Mouse (Mus musculus): ENCODE data around the gene Gm4881. TPM values are rescaled to one million over a fixed set of nuclear protein-coding genes. Genes with fewer than 3 reads are reported as not detected.
A peak's percentile ranks its signal among the peaks of the same experiment; 100 is the strongest.

The Gm4881 gene
- polyA plus RNA-seq, 1 experiment from 2014 or later, result 2.0 TPM

- Histone ChIP-seq H3K27me3 (replicated peaks) (peaks cover 82% of the 10 kb centered on the region), H3K36me3 (no peaks in the 10 kb centered on the region), H3K4me3 (replicated peaks) (no peak overlapping the region), H3K27ac (replicated peaks) (no peak overlapping the region), H3K4me1 (peaks cover 45% of the 10 kb centered on the region), H3K4me2 (no peak overlapping the region), H3K9me3 (replicated peaks) (no peaks in the 10 kb centered on the region), H3K9ac (replicated peaks) (no peak overlapping the region)
- no peak; the same call in 1 of the 2 replicates for ATAC-seq (ENCODE audit: low FRiP score)
- WGBS, result 1% methylated on average over 8 of the region's 8 CpGs
These were observed 5.8 kb upstream of the Gm4881 start for GRCm38 (mm10) chr7:24949958-24950623.

GRCm38 (mm10) chr7:24948774-24949173, 4.5 kb upstream of the Gm4881 start:
- 1% methylated on average over 29 of the region's 29 CpGs for WGBS

GRCm38 (mm10) chr7:24947316-24948048, 3.2 kb upstream of the Gm4881 start:
- Histone ChIP-seq H3K27ac (replicated peaks) (no peak overlapping the region), H3K36me3 (no peaks in the 10 kb centered on the region), H3K9ac (replicated peaks) (no peak overlapping the region), H3K4me3 (replicated peaks) (no peak overlapping the region), H3K9me3 (replicated peaks) (no peaks in the 10 kb centered on the region), H3K27me3 (replicated peaks) (peaks cover 93% of the 10 kb centered on the region), H3K4me2 (no peak overlapping the region), H3K4me1 (peaks cover 47% of the 10 kb centered on the region)
- ATAC-seq (ENCODE audit: low FRiP score), result no peak
- WGBS, result 4% methylated on average over 7 of the region's 7 CpGs

More at GRCm38 (mm10) chr7:24948774-24949173, 4.5 kb upstream of the Gm4881 start:
- no peak for ATAC-seq (ENCODE audit: low FRiP score)
- H3K27ac ChIP-seq (replicated peaks), result no peak overlapping the region
- no peaks in the 10 kb centered on the region for H3K36me3 ChIP-seq
- peak overlapping the region; percentile 39 for H3K4me2 ChIP-seq
- H3K9ac ChIP-seq (replicated peaks), result no peak overlapping the region; the same call in 1 of the 2 replicates
- H3K9me3 ChIP-seq (replicated peaks), result no peaks in the 10 kb centered on the region
- H3K4me1 ChIP-seq, result peaks cover 45% of the 10 kb centered on the region
- H3K4me3 ChIP-seq (replicated peaks), result peak overlapping the region; percentile 15
- H3K27me3 ChIP-seq (replicated peaks), result peaks cover 88% of the 10 kb centered on the region

- 5% methylated on average over 6 of the region's 6 CpGs for WGBS
- Histone ChIP-seq H3K9me3 (replicated peaks) (no peaks in the 10 kb centered on the region), H3K27me3 (replicated peaks) (peaks cover 95% of the 10 kb centered on the region), H3K4me2 (0 out of 2 replicates have a peak overlapping the region, but pooled peaks have one; percentile 69), H3K27ac (replicated peaks) (no peak overlapping the region), H3K4me3 (replicated peaks) (no peak overlapping the region), H3K9ac (replicated peaks) (no peak overlapping the region), H3K4me1 (peaks cover 19% of the 10 kb centered on the region), H3K36me3 (no peaks in the 10 kb centered on the region)
- ATAC-seq (ENCODE audit: low FRiP score), result no peak
These were observed 653 bp downstream of the Gm4881 start for GRCm38 (mm10) chr7:24943641-24944040.

- no peak for ATAC-seq (ENCODE audit: low FRiP score)
- no peaks in the 10 kb centered on the region for H3K9me3 ChIP-seq (replicated peaks)
- H3K4me2 ChIP-seq, result no peak overlapping the region
- H3K36me3 ChIP-seq, result peaks cover 8% of the 10 kb centered on the region; the same call in 1 of the 2 replicates
- 2% methylated on average over 15 of the region's 15 CpGs for WGBS
- H3K27me3 ChIP-seq (replicated peaks), result peaks cover 75% of the 10 kb centered on the region
- no peak overlapping the region for H3K4me3 ChIP-seq (replicated peaks)
- no peak overlapping the region for H3K9ac ChIP-seq (replicated peaks)
- no peak overlapping the region for H3K27ac ChIP-seq (replicated peaks)
- H3K4me1 ChIP-seq, result peaks cover 22% of the 10 kb centered on the region
These were observed 12.6 kb downstream of the Gm4881 start for GRCm38 (mm10) chr7:24931651-24932050.

GRCm38 (mm10) chr7:24930475-24930874, 13.8 kb downstream of the Gm4881 start:
- Histone ChIP-seq H3K27me3 (replicated peaks) (peaks cover 66% of the 10 kb centered on the region), H3K4me3 (replicated peaks) (no peak overlapping the region), H3K4me1 (peaks cover 22% of the 10 kb centered on the region), H3K4me2 (no peak overlapping the region), H3K9me3 (replicated peaks) (no peaks in the 10 kb centered on the region), H3K9ac (replicated peaks) (no peak overlapping the region), H3K36me3 (peaks cover 20% of the 10 kb centered on the region), H3K27ac (replicated peaks) (no peak overlapping the region)
- ATAC-seq (ENCODE audit: low FRiP score), result no peak
- 45% methylated on average over 6 of the region's 6 CpGs for WGBS

- Histone ChIP-seq H3K9ac (replicated peaks) (no peak overlapping the region), H3K36me3 (peaks cover 78% of the 10 kb centered on the region), H3K27me3 (replicated peaks) (no peaks in the 10 kb centered on the region), H3K4me1 (no peaks in the 10 kb centered on the region), H3K4me3 (replicated peaks) (no peak overlapping the region), H3K9me3 (replicated peaks) (no peaks in the 10 kb centered on the region), H3K27ac (replicated peaks) (no peak overlapping the region), H3K4me2 (no peak overlapping the region)
- 92% methylated on average over 9 of the region's 9 CpGs for WGBS
- no peak for ATAC-seq (ENCODE audit: low FRiP score)
These were observed 24.6 kb downstream of the Gm4881 start for GRCm38 (mm10) chr7:24919728-24920127.

- Histone ChIP-seq H3K4me3 (replicated peaks) (no peak overlapping the region), H3K4me2 (no peak overlapping the region), H3K36me3 (peaks cover 69% of the 10 kb centered on the region), H3K9ac (replicated peaks) (no peak overlapping the region), H3K4me1 (no peaks in the 10 kb centered on the region), H3K27me3 (replicated peaks) (no peaks in the 10 kb centered on the region), H3K9me3 (replicated peaks) (no peaks in the 10 kb centered on the region), H3K27ac (replicated peaks) (no peak overlapping the region)
- no peak for ATAC-seq (ENCODE audit: low FRiP score)
- WGBS, result 91% methylated on average over 20 of the region's 20 CpGs
These were observed 25.5 kb downstream of the Gm4881 start for GRCm38 (mm10) chr7:24918763-24919323.

- no peak for ATAC-seq (ENCODE audit: low FRiP score)
- Histone ChIP-seq H3K9ac (replicated peaks) (no peak overlapping the region), H3K4me1 (peaks cover 2% of the 10 kb centered on the region; the same call in 1 of the 2 replicates), H3K4me2 (no peak overlapping the region), H3K4me3 (replicated peaks) (no peak overlapping the region), H3K27me3 (replicated peaks) (no peaks in the 10 kb centered on the region), H3K9me3 (replicated peaks) (no peaks in the 10 kb centered on the region), H3K36me3 (peaks cover 47% of the 10 kb centered on the region), H3K27ac (replicated peaks) (no peak overlapping the region)
- 98% methylated on average over 14 of the region's 14 CpGs for WGBS
These were observed 31.8 kb downstream of the Gm4881 start for GRCm38 (mm10) chr7:24912480-24912879.

- no peak overlapping the region for H3K4me3 ChIP-seq (replicated peaks)
- H3K4me1 ChIP-seq, result peaks cover 45% of the 10 kb centered on the region
- no peaks in the 10 kb centered on the region for H3K9me3 ChIP-seq (replicated peaks)
- no peaks in the 10 kb centered on the region for H3K27me3 ChIP-seq (replicated peaks)
- no peak overlapping the region for H3K9ac ChIP-seq (replicated peaks)
- peak overlapping the region; percentile 9; the same call in 1 of the 2 replicates for H3K4me2 ChIP-seq
- WGBS, result 40% methylated on average over 13 of the region's 13 CpGs
- peaks cover 24% of the 10 kb centered on the region for H3K36me3 ChIP-seq
- no peak overlapping the region for H3K27ac ChIP-seq (replicated peaks)
- ATAC-seq (ENCODE audit: low FRiP score), result no peak
These were observed 37.0 kb downstream of the Gm4881 start for GRCm38 (mm10) chr7:24907211-24907748.

GRCm38 (mm10) chr7:24906551-24906950, 37.7 kb downstream of the Gm4881 start:
- Histone ChIP-seq H3K4me3 (replicated peaks) (no peak overlapping the region), H3K4me2 (peak overlapping the region; percentile 9; the same call in 1 of the 2 replicates), H3K36me3 (peaks cover 17% of the 10 kb centered on the region), H3K9me3 (replicated peaks) (no peaks in the 10 kb centered on the region), H3K27ac (replicated peaks) (no peak overlapping the region), H3K4me1 (peaks cover 45% of the 10 kb centered on the region), H3K27me3 (replicated peaks) (no peaks in the 10 kb centered on the region), H3K9ac (replicated peaks) (no peak overlapping the region)
- WGBS, result 39% methylated on average over 6 of the region's 6 CpGs
- ATAC-seq (ENCODE audit: low FRiP score), result no peak
